Mouse (Mus musculus): ENCODE results near the gene Adprh.

GRCm38 (mm10) chr16:38462161-38462560, 9.7 kb upstream of the Adprh start:
- TF ChIP-seq CTCF (IDR thresholded peaks at IDR 0.05; ENCODE audit: control insufficient read depth, insufficient read depth, low read length) (no peak), POLR2A (IDR thresholded peaks at IDR 0.05; ENCODE audit: borderline replicate concordance, control insufficient read depth, low read depth, low read length) (no peak)

Data from bone marrow, adult 2 months (tissue).